Mouse (Mus musculus): ENCODE results near the gene Zfp950.

DNA sequence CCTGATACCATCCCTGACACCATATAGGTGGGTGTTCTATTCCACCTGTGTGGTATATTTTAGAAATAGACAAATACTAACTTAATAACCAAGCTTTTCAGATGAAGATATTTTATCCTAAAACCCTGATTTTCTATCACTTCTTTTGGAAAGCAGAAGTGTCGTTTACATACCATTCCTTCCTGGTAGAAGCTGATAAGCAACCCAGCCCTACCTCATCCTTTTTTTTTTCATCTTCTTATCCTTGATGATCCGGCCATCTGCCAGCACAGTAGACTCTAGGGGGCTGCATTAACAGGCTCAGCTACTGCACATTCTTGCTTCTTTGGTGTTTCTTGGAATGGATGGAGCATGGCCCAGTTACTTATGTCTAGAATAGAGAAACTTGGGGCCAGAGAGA, 55.4 kb downstream of the Zfp950 start:
- no peak for TF ChIP-seq POLR2A (IDR thresholded peaks at IDR 0.05; ENCODE audit: extremely low read depth, insufficient read depth, low read length)
- TF ChIP-seq CTCF (IDR thresholded peaks at IDR 0.05; ENCODE audit: extremely low read depth, insufficient read depth, low read length) = no peak

Measured in cortical plate, adult 2 months (tissue).